Mouse (Mus musculus) liver, postnatal 0 days (tissue): ENCODE data around the gene Specc1l. TPM values are rescaled to one million over a fixed set of nuclear protein-coding genes. Genes with fewer than 3 reads are reported as not detected.

Experiments used
- ATAC-seq: fragments of 200-750 bp; cut with Nextera tagmentation; 2 replicates; pipeline ENCODE4 v1.8.0; 2017; ENCODE audit warnings: mild to moderate bottlenecking, moderate library complexity
- DNase-seq: peaks from one replicate; pipeline ENCODE4 v3.0.0-alpha.2; 2016
- H3K27ac ChIP-seq: fragments of 300-500 bp; sonication (generic); 2 replicates; pipeline ENCODE4 v1.5.1; 2014; ENCODE audit warnings: antibody characterized with exemption, moderate library complexity, mild to moderate bottlenecking, low read depth
- H3K27me3 ChIP-seq: fragments of 300-500 bp; sonication (generic); 2 replicates; pipeline ENCODE4 v1.6.1; 2014; ENCODE audit warnings: low read length, control low read depth, mixed read lengths; ENCODE audit not compliant: insufficient read depth
- H3K36me3 ChIP-seq: fragments of 300-500 bp; sonication (generic); replicated peaks from 2 replicates; pipeline ENCODE4 v1.6.1; 2014; ENCODE audit warnings: mild to moderate bottlenecking, control low read depth, low read length, moderate library complexity, mixed read lengths; ENCODE audit not compliant: insufficient read depth
- H3K4me1 ChIP-seq: fragments of 300-500 bp; sonication (generic); 2 replicates; pipeline ENCODE4 v1.6.1; 2014; ENCODE audit warnings: antibody characterized with exemption, mild to moderate bottlenecking, control low read depth; ENCODE audit not compliant: insufficient read depth
- H3K4me2 ChIP-seq: fragments of 300-500 bp; sonication (generic); 2 replicates; pipeline ENCODE4 v1.6.1; 2014; ENCODE audit warnings: low read depth, mild to moderate bottlenecking, low read length, moderate library complexity, mixed read lengths
- H3K4me3 ChIP-seq: fragments of 300-500 bp; sonication (generic); 2 replicates; pipeline ENCODE4 v1.5.1; 2014; ENCODE audit warnings: low read depth, low read length
- H3K9ac ChIP-seq: fragments of 300-500 bp; sonication (generic); replicated peaks from 2 replicates; pipeline ENCODE4 v1.6.1; 2014; ENCODE audit warnings: mild to moderate bottlenecking, moderate library complexity
- H3K9me3 ChIP-seq: fragments of 300-500 bp; sonication (generic); 2 replicates; pipeline ENCODE4 v1.6.1; 2016; ENCODE audit warnings: mild to moderate bottlenecking, control low read depth, low read length, mixed read lengths
- CTCF ChIP-seq: sonication (generic); IDR thresholded peaks from 2 replicates; pipeline ENCODE4 v1.5.1; 2016; ENCODE audit warnings: antibody characterized with exemption, low read depth
- EP300 ChIP-seq: IDR thresholded peaks from 2 replicates; pipeline ENCODE4 v1.6.1; 2016; ENCODE audit warnings: antibody characterized with exemption, low read depth, mild to moderate bottlenecking
- WGBS: fragments of 180-500 bp; shearing (Covaris S2); extraction: QIAGEN DNeasy Blood & Tissue Kit; methylation state at CpG from one replicate; pipeline ENCODE4 v1.1.7; 2014; ENCODE audit not compliant: insufficient replicate concordance; 5-methylcytosine and 5-hydroxymethylcytosine counted together
- polyA plus RNA-seq: library from polyadenylated mRNA; unstranded; fragments of >200 nt; fragmentation: Nextera tagmentation; extraction: Ambion mirVana; gene quantifications from 2 replicates; pipeline ENCODE4 v1.2.1, GENCODE M21; 2015

Gene Specc1l
- polyA plus RNA-seq, 1 experiment from 2014 or later, result 4.0 TPM

- ATAC-seq, result no peak
- H3K4me1 ChIP-seq, result peaks cover 18% of the 10 kb centered on the region
- WGBS, result 64% methylated on average over 7 of the region's 7 CpGs
These were observed 100.5 kb downstream of the Specc1l start for GRCm38 (mm10) chr10:75312361-75312760.

GRCm38 (mm10) chr10:75314190-75314980 lies 102.5 kb downstream of the Specc1l start:
- H3K27me3 ChIP-seq, result peaks cover 22% of the 10 kb centered on the region
- H3K36me3 ChIP-seq, result peaks cover 16% of the 10 kb centered on the region; the same call in 1 of the 2 replicates
- H3K4me3 ChIP-seq, result no peak overlapping the region
- no peak overlapping the region for H3K9ac ChIP-seq
- no peak for TF ChIP-seq EP300
- TF ChIP-seq CTCF, result no peak
- DNase-seq, result no peak
- H3K4me1 ChIP-seq, result peaks cover 24% of the 10 kb centered on the region
- no peaks in the 10 kb centered on the region for H3K9me3 ChIP-seq
- WGBS, result 60% methylated on average over 6 of the region's 6 CpGs
- ATAC-seq, result peak; percentile 46
- no peak overlapping the region for H3K27ac ChIP-seq
- H3K4me2 ChIP-seq, result no peak overlapping the region

More at GRCm38 (mm10) chr10:75312361-75312760, 100.5 kb downstream of the Specc1l start:
- H3K27ac ChIP-seq, result no peak overlapping the region
- peaks cover 31% of the 10 kb centered on the region for H3K36me3 ChIP-seq
- no peak overlapping the region for H3K9ac ChIP-seq
- TF ChIP-seq CTCF (no peak), EP300 (no peak)
- H3K4me3 ChIP-seq, result no peak overlapping the region
- DNase-seq, result no peak
- peaks cover 10% of the 10 kb centered on the region for H3K27me3 ChIP-seq
- no peak overlapping the region for H3K4me2 ChIP-seq
- H3K9me3 ChIP-seq, result no peaks in the 10 kb centered on the region

GRCm38 (mm10) chr10:75315756-75316155 lies 103.9 kb downstream of the Specc1l start:
- no peak overlapping the region for H3K27ac ChIP-seq
- H3K9ac ChIP-seq, result no peak overlapping the region
- WGBS, result 76% methylated on average over 8 of the region's 8 CpGs
- H3K4me3 ChIP-seq, result no peak overlapping the region
- peaks cover 29% of the 10 kb centered on the region for H3K4me1 ChIP-seq
- H3K36me3 ChIP-seq, result peaks cover 6% of the 10 kb centered on the region; the same call in 1 of the 2 replicates
- TF ChIP-seq CTCF (no peak), EP300 (no peak)
- peaks cover 22% of the 10 kb centered on the region for H3K27me3 ChIP-seq
- H3K9me3 ChIP-seq, result no peaks in the 10 kb centered on the region
- DNase-seq (no peak), ATAC-seq (no peak)
- H3K4me2 ChIP-seq, result no peak overlapping the region

- DNase-seq (no peak), ATAC-seq (peak; percentile 18; the same call in 1 of the 2 replicates)
- Histone ChIP-seq H3K9me3 (no peaks in the 10 kb centered on the region), H3K27me3 (peaks cover 22% of the 10 kb centered on the region), H3K9ac (peak overlapping the region; percentile 61; the same call in 1 of the 2 replicates), H3K36me3 (peaks cover 3% of the 10 kb centered on the region; the same call in 1 of the 2 replicates), H3K4me2 (peak overlapping the region; percentile 71), H3K4me3 (peak overlapping the region; percentile 60), H3K27ac (no peak overlapping the region), H3K4me1 (peaks cover 29% of the 10 kb centered on the region)
- 10% methylated on average over 9 of the region's 9 CpGs for WGBS
- TF ChIP-seq CTCF (no peak), EP300 (no peak)
These were observed 104.6 kb downstream of the Specc1l start for GRCm38 (mm10) chr10:75316472-75316871.

- DNase-seq (no peak), ATAC-seq (no peak)
- Histone ChIP-seq H3K4me3 (peak within 1 kb of the TSS; percentile 60), H3K36me3 (peaks cover under 1% of the 10 kb centered on the region; the same call in 1 of the 2 replicates), H3K27ac (peak within 1 kb of the TSS; percentile 46), H3K9me3 (no peaks in the 10 kb centered on the region), H3K27me3 (peaks cover 22% of the 10 kb centered on the region), H3K9ac (peak within 1 kb of the TSS; percentile 61), H3K4me2 (peak within 1 kb of the TSS; percentile 71), H3K4me1 (peaks cover 29% of the 10 kb centered on the region)
- 0% methylated on average over 4 of the region's 4 CpGs for WGBS
- TF ChIP-seq EP300, result no peak
These were observed 104.8 kb downstream of the Specc1l start, which contains the start of gene Adora2a for GRCm38 (mm10) chr10:75316872-75316907. Adora2a (plus strand) TSS chr10:75316877.

- WGBS, result under 1% methylated on average over 78 of the region's 81 CpGs
- peak; percentile 85 for TF ChIP-seq CTCF
- TF ChIP-seq EP300, result no peak
- Histone ChIP-seq H3K9me3 (no peaks in the 10 kb centered on the region), H3K27me3 (peaks cover 22% of the 10 kb centered on the region), H3K4me2 (peak overlapping the region; percentile 71), H3K27ac (peak overlapping the region; percentile 46), H3K36me3 (no peaks in the 10 kb centered on the region), H3K4me3 (peak overlapping the region; percentile 60), H3K9ac (peak overlapping the region; percentile 61), H3K4me1 (peaks cover 29% of the 10 kb centered on the region)
- ATAC-seq (peak; percentile 72), DNase-seq (peak; percentile 79)
These were observed 105.3 kb downstream of the Specc1l start for GRCm38 (mm10) chr10:75316908-75317761.
